Mouse (Mus musculus): ENCODE results near the gene Cnot6. TPM values are rescaled to one million over a fixed set of nuclear protein-coding genes. Genes with fewer than 3 reads are reported as not detected.

Gene Cnot6
- polyA plus RNA-seq, 1 experiment from 2014 or later: 77.4 TPM

DNA sequence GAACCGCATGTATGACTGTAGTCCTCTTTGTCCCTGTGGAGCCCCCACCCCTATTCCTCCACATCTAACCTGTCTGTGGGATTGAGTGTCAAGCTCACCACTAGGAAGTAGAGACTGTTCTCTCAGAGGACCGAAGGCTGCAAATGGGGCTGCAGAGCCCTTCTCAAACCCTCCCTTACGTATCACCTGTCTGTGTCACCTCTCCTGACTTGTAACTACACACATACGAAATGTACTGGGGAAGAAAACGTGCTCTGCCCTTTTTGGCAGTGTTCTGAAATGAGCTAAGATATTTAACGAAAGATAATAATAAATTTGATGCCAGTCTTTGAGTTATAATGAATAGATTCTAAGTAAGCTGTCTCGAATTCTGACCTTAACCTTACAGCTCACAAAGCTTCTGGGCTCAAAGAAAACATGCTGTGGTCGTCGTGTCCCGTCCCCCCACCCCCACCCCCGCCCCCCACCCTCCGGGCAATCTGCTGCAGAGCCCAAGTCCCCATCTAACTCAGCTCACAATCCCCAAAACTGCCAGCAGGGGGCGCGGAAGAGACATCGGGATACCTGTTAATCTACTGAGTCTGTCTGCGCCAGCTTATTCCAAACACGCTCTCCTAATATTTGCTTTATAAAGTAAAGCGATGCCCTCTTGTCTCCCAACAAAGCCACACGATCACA, 60.0 kb downstream of the Cnot6 start:
- Histone ChIP-seq H3K4me2 (replicated peaks; ENCODE audit: low read depth, low read length) (peak overlapping the region; percentile 27; the same call in 1 of the 2 replicates), H3K27ac (ENCODE audit: low read depth, low read length) (no peak overlapping the region), H3K9ac (ENCODE audit: low read depth, low read length) (no peak overlapping the region; the same call in 1 of the 2 replicates), H3K36me3 (ENCODE audit: control insufficient read depth, insufficient read depth, low read length) (no peaks in the 10 kb centered on the region), H3K4me1 (ENCODE audit: control insufficient read depth, insufficient read depth, low read length) (peaks cover 10% of the 10 kb centered on the region), H3K4me3 (ENCODE audit: low read length) (no peak overlapping the region), H3K27me3 (ENCODE audit: control insufficient read depth, insufficient read depth, low read length) (no peaks in the 10 kb centered on the region), H3K9me3 (ENCODE audit: control insufficient read depth, low read length) (no peaks in the 10 kb centered on the region; the same call in 1 of the 2 replicates)
- 24% methylated on average over 19 of the region's 19 CpGs for WGBS
- ATAC-seq (ENCODE audit: low FRiP score, low TSS enrichment): peak; percentile 71

DNA sequence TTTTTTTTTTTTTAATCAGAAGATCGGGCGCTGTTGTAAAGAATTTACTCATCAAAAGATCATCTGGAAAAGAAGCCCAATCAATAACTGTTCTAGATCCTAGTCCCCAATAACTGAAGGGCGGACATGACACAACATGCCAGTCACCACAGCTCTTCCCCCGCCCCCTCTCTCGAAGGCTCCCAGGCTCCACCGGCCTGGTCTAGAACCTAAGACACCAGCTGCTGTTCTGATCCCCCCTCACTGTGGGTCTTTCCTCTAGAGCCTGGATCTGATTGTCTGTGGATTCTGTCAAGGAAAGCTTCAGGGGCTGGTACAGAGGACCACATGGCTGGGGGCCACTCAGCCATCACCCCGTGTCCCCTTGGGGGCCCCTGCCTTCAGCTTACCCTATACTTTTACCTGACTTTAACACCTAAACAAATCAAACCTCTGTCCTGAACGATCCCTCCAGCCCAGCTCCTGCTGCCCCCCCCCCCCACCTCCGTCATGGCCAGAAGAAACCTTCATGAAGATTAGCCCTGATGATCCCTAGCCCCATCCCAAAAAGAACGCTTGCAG, 60.7 kb downstream of the Cnot6 start:
- Histone ChIP-seq H3K4me3 (ENCODE audit: low read length) (no peak overlapping the region), H3K27me3 (ENCODE audit: control insufficient read depth, insufficient read depth, low read length) (no peaks in the 10 kb centered on the region), H3K9me3 (ENCODE audit: control insufficient read depth, low read length) (no peaks in the 10 kb centered on the region; the same call in 1 of the 2 replicates), H3K4me1 (ENCODE audit: control insufficient read depth, insufficient read depth, low read length) (peaks cover 10% of the 10 kb centered on the region), H3K4me2 (replicated peaks; ENCODE audit: low read depth, low read length) (no peak overlapping the region), H3K27ac (ENCODE audit: low read depth, low read length) (no peak overlapping the region), H3K9ac (ENCODE audit: low read depth, low read length) (no peak overlapping the region), H3K36me3 (ENCODE audit: control insufficient read depth, insufficient read depth, low read length) (no peaks in the 10 kb centered on the region)
- WGBS: 86% methylated on average over 10 of the region's 10 CpGs
- no peak for ATAC-seq (ENCODE audit: low FRiP score, low TSS enrichment)

DNA sequence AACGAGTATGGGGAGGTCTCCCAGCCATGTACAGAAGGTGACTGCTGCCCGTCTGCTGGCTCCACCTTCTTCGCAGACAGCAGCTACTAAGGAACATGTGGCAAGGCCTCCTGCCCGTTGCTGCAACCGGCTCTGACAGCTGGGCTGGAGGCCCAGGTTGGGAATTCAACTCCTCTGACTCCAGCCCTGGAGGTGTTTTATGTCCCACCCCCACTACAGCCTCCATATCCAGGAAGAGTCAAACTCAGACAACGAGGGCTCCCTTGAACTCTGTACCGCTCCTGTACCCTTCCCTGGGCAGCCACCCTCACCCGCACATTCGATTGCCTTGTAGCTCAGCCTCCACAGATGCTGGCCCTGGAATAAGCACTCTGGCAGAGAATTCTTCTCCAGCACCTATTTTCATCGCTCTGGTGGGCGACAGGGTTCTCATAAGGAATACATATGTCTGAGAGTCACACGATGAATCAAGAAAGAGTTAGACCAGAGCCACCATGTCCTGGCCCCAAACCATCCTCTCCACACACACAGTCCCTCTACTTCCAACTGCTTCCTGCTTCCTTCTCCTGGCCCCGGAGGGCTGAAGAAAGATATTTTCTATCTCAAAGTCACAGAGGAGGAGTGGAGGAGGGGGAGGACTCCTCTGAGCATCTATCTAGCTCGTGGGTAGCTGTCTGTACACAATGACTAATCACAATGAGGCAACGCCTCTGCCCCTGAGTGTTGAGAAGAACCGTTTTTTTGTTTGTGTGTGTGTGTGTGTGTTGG, 61.3 kb downstream of the Cnot6 start:
- ATAC-seq (ENCODE audit: low FRiP score, low TSS enrichment): peak; percentile 36
- Histone ChIP-seq H3K4me2 (replicated peaks; ENCODE audit: low read depth, low read length) (peak overlapping the region; percentile 25; the same call in 1 of the 2 replicates), H3K4me1 (ENCODE audit: control insufficient read depth, insufficient read depth, low read length) (peaks cover 10% of the 10 kb centered on the region), H3K27me3 (ENCODE audit: control insufficient read depth, insufficient read depth, low read length) (no peaks in the 10 kb centered on the region), H3K27ac (ENCODE audit: low read depth, low read length) (no peak overlapping the region), H3K36me3 (ENCODE audit: control insufficient read depth, insufficient read depth, low read length) (no peaks in the 10 kb centered on the region), H3K9ac (ENCODE audit: low read depth, low read length) (no peak overlapping the region), H3K9me3 (ENCODE audit: control insufficient read depth, low read length) (no peaks in the 10 kb centered on the region; the same call in 1 of the 2 replicates), H3K4me3 (ENCODE audit: low read length) (no peak overlapping the region)
- 52% methylated on average over 16 of the region's 16 CpGs for WGBS

GRCm38 (mm10) chr11:49650113-49650993, 62.2 kb downstream of the Cnot6 start:
- peak overlapping the region; percentile 25; the same call in 1 of the 2 replicates for H3K4me2 ChIP-seq (replicated peaks; ENCODE audit: low read depth, low read length)
- H3K4me3 ChIP-seq (ENCODE audit: low read length): no peak overlapping the region
- H3K27ac ChIP-seq (ENCODE audit: low read depth, low read length): no peak overlapping the region
- H3K9ac ChIP-seq (ENCODE audit: low read depth, low read length): no peak overlapping the region
- H3K4me1 ChIP-seq (ENCODE audit: control insufficient read depth, insufficient read depth, low read length): peaks cover 10% of the 10 kb centered on the region
- H3K27me3 ChIP-seq (ENCODE audit: control insufficient read depth, insufficient read depth, low read length): no peaks in the 10 kb centered on the region
- no peaks in the 10 kb centered on the region; the same call in 1 of the 2 replicates for H3K9me3 ChIP-seq (ENCODE audit: control insufficient read depth, low read length)
- H3K36me3 ChIP-seq (ENCODE audit: control insufficient read depth, insufficient read depth, low read length): no peaks in the 10 kb centered on the region
- 35% methylated on average over 18 of the region's 18 CpGs for WGBS
- peak; percentile 44 for ATAC-seq (ENCODE audit: low FRiP score, low TSS enrichment)

GRCm38 (mm10) chr11:49645677-49646076, 66.8 kb downstream of the Cnot6 start:
- Histone ChIP-seq H3K36me3 (ENCODE audit: control insufficient read depth, insufficient read depth, low read length) (no peaks in the 10 kb centered on the region), H3K27ac (ENCODE audit: low read depth, low read length) (no peak overlapping the region), H3K9ac (ENCODE audit: low read depth, low read length) (no peak overlapping the region), H3K4me3 (ENCODE audit: low read length) (no peak overlapping the region), H3K27me3 (ENCODE audit: control insufficient read depth, insufficient read depth, low read length) (no peaks in the 10 kb centered on the region), H3K9me3 (ENCODE audit: control insufficient read depth, low read length) (no peaks in the 10 kb centered on the region), H3K4me2 (replicated peaks; ENCODE audit: low read depth, low read length) (no peak overlapping the region), H3K4me1 (ENCODE audit: control insufficient read depth, insufficient read depth, low read length) (peaks cover 3% of the 10 kb centered on the region; the same call in 1 of the 2 replicates)
- ATAC-seq (ENCODE audit: low FRiP score, low TSS enrichment): 0 out of 2 replicates have a peak, but pooled peaks have one; percentile 41
- WGBS: 77% methylated on average over 4 of the region's 8 CpGs

DNA sequence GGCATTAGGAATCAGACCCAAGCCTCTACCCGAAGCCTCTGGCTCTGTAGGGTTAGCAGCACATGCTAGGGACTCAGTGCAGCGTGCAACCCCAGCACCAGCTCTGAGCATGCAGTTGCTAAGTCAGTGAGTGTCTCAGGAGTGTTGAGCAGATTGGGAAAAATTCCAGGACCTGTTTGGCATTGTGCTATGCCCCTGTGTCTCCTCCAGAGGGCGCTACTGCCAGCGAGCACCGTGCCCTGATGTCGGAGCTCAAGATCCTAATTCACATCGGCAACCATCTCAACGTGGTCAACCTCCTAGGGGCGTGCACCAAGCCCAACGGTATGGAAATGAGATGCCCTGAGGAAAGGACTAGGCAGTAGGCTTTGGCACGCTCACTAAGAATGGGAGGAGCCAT, 76.1 kb downstream of the Cnot6 start:
- H3K27me3 ChIP-seq (ENCODE audit: control insufficient read depth, insufficient read depth, low read length): peaks cover 31% of the 10 kb centered on the region
- ATAC-seq (ENCODE audit: low FRiP score, low TSS enrichment): peak; percentile 25; the same call in 1 of the 2 replicates

DNA sequence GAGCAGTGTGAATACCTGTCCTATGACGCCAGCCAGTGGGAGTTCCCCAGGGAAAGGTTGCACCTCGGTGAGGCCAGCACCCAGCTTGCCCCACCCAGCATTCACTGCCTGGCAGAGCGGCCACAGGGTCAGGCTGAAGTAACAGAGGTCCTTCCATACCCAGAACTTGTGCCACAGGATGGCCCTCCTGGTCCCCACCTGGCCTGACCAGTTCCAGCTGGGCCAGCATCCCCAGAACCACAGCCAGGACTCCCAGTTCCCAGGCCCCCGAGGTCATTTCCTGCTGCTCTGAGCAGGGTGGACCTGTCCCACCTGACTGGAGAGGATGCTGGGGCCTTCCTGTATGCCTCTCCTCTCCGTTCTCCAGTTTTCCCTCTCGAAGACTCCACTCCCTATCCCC, 76.9 kb downstream of the Cnot6 start:
- Histone ChIP-seq H3K9ac (ENCODE audit: low read depth, low read length) (no peak overlapping the region), H3K27me3 (ENCODE audit: control insufficient read depth, insufficient read depth, low read length) (peaks cover 31% of the 10 kb centered on the region), H3K9me3 (ENCODE audit: control insufficient read depth, low read length) (no peaks in the 10 kb centered on the region), H3K4me3 (ENCODE audit: low read length) (no peak overlapping the region), H3K36me3 (ENCODE audit: control insufficient read depth, insufficient read depth, low read length) (no peaks in the 10 kb centered on the region), H3K27ac (ENCODE audit: low read depth, low read length) (no peak overlapping the region), H3K4me1 (ENCODE audit: control insufficient read depth, insufficient read depth, low read length) (no peaks in the 10 kb centered on the region), H3K4me2 (replicated peaks; ENCODE audit: low read depth, low read length) (no peak overlapping the region)
- no peak for ATAC-seq (ENCODE audit: low FRiP score, low TSS enrichment)
- 55% methylated on average over 6 of the region's 6 CpGs for WGBS

More for the DNA sequence above, 76.1 kb downstream of the Cnot6 start:
- Histone ChIP-seq H3K4me2 (replicated peaks; ENCODE audit: low read depth, low read length) (peak overlapping the region; percentile 25), H3K27ac (ENCODE audit: low read depth, low read length) (no peak overlapping the region), H3K9ac (ENCODE audit: low read depth, low read length) (no peak overlapping the region), H3K4me3 (ENCODE audit: low read length) (no peak overlapping the region), H3K9me3 (ENCODE audit: control insufficient read depth, low read length) (no peaks in the 10 kb centered on the region), H3K4me1 (ENCODE audit: control insufficient read depth, insufficient read depth, low read length) (no peaks in the 10 kb centered on the region), H3K36me3 (ENCODE audit: control insufficient read depth, insufficient read depth, low read length) (no peaks in the 10 kb centered on the region)
- whole genome bisulfite sequencing: 7% methylated on average over 11 of the region's 11 CpGs

DNA sequence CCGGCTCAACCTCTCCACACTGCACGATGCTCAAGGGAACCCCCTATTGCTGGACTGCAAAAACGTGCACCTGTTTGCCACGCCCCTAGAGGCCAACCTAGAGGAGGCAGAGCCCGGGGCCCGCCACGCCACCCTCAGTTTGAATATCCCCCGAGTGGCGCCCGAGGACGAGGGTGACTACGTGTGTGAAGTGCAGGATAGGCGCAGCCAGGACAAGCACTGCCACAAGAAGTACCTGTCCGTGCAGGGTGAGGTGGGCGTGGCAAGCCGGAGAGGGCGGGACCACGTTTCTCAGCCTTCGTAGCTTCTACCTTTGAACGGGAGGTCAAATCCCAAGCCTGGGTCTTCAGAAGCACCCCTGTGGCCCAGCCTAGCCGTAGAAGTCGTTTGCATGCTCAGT, 78.4 kb downstream of the Cnot6 start:
- Histone ChIP-seq H3K4me1 (ENCODE audit: control insufficient read depth, insufficient read depth, low read length) (no peaks in the 10 kb centered on the region), H3K9me3 (ENCODE audit: control insufficient read depth, low read length) (no peaks in the 10 kb centered on the region), H3K27me3 (ENCODE audit: control insufficient read depth, insufficient read depth, low read length) (peaks cover 31% of the 10 kb centered on the region), H3K27ac (ENCODE audit: low read depth, low read length) (no peak overlapping the region), H3K9ac (ENCODE audit: low read depth, low read length) (no peak overlapping the region), H3K4me2 (replicated peaks; ENCODE audit: low read depth, low read length) (peak overlapping the region; percentile 31), H3K4me3 (ENCODE audit: low read length) (peak overlapping the region; percentile 9), H3K36me3 (ENCODE audit: control insufficient read depth, insufficient read depth, low read length) (no peaks in the 10 kb centered on the region)
- 9% methylated on average over 22 of the region's 22 CpGs for WGBS
- 0 out of 2 replicates have a peak, but pooled peaks have one; percentile 16 for ATAC-seq (ENCODE audit: low FRiP score, low TSS enrichment)

Measured in kidney, embryonic 14.5 days (tissue).